Mouse (Mus musculus) midbrain, embryonic 15.5 days (tissue): ENCODE results near the gene Moxd1. TPM values are rescaled to one million over a fixed set of nuclear protein-coding genes. Genes with fewer than 3 reads are reported as not detected.

Experiments
- ATAC-seq: fragments of 200-750 bp; cut with Nextera tagmentation; replicated peaks from 2 replicates; pipeline ENCODE4 v1.8.0; 2017; ENCODE audit warnings: moderate TSS enrichment
- H3K27ac ChIP-seq: fragments of 300-500 bp; sonication (generic); 2 replicates; pipeline ENCODE4 v1.5.1; 2015; ENCODE audit warnings: mild to moderate bottlenecking, inconsistent platforms
- H3K27me3 ChIP-seq: fragments of 300-500 bp; sonication (generic); replicated peaks from 2 replicates; pipeline ENCODE4 v1.6.1; 2015; ENCODE audit warnings: inconsistent platforms
- H3K36me3 ChIP-seq: fragments of 300-500 bp; sonication (generic); replicated peaks from 2 replicates; pipeline ENCODE4 v1.6.1; 2015; ENCODE audit warnings: inconsistent platforms
- H3K4me1 ChIP-seq: fragments of 300-500 bp; sonication (generic); 2 replicates; pipeline ENCODE4 v1.6.1; 2015; ENCODE audit warnings: inconsistent platforms
- H3K4me2 ChIP-seq: fragments of 300-500 bp; sonication (generic); 2 replicates; pipeline ENCODE4 v1.6.1; 2015; ENCODE audit warnings: inconsistent platforms, mild to moderate bottlenecking, moderate library complexity
- H3K4me3 ChIP-seq: fragments of 300-500 bp; sonication (generic); 2 replicates; pipeline ENCODE4 v1.5.1; 2015; ENCODE audit warnings: mild to moderate bottlenecking, inconsistent platforms
- H3K9ac ChIP-seq: fragments of 300-500 bp; sonication (generic); 2 replicates; pipeline ENCODE4 v1.6.1; 2015; ENCODE audit warnings: mild to moderate bottlenecking, inconsistent platforms
- H3K9me3 ChIP-seq: fragments of 300-500 bp; sonication (generic); 2 replicates; pipeline ENCODE4 v1.6.1; 2016; ENCODE audit warnings: inconsistent platforms
- WGBS: fragments of 180-500 bp; shearing (Covaris S2); methylation state at CpG from one replicate; pipeline ENCODE4 v1.1.7; 2015; ENCODE audit warnings: mixed read lengths; 5-methylcytosine and 5-hydroxymethylcytosine counted together
- polyA plus RNA-seq: library from polyadenylated mRNA; unstranded; fragments of >200 nt; fragmentation: Nextera tagmentation; extraction: Ambion mirVana; gene quantifications from 2 replicates; pipeline ENCODE4 v1.2.1, GENCODE M21; 2015

The Moxd1 gene
- polyA plus RNA-seq, result 1.2 and 1.8 TPM in 2 replicates

- peak; percentile 83 for ATAC-seq
- under 1% methylated on average over 56 of the region's 56 CpGs for WGBS
Measured at GRCm38 (mm10) chr10:24223449-24224143, at the start of gene Moxd1. Moxd1 (plus strand) TSS chr10:24223517.

DNA sequence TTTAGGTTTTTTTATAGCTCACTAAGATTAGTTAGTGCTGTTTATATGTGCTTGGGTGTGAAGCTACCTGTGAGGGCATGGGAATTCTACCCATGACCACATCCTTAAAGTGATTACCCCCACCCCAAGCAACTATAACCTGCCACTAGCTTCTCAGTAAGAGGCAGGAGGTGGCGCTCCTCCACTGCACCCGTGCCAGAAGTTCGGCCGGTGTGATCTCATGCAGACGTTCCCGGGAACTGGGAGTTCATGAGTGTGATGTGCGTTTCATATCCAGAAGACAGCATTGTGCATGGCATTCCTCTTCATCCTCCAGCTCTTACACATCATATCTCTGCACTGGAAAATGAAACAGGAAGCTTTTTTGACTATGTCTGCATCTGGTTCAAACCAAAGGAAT lies 32.9 kb upstream of the Moxd1 start:
- Histone ChIP-seq H3K9ac (no peak overlapping the region), H3K27me3 (no peaks in the 10 kb centered on the region), H3K4me3 (no peak overlapping the region), H3K36me3 (peaks cover 10% of the 10 kb centered on the region; the same call in 1 of the 2 replicates), H3K4me1 (no peaks in the 10 kb centered on the region), H3K27ac (no peak overlapping the region), H3K4me2 (no peak overlapping the region), H3K9me3 (no peaks in the 10 kb centered on the region)
- 0 out of 2 replicates have a peak, but pooled peaks have one; percentile 49 for ATAC-seq
- 64% methylated on average over 7 of the region's 7 CpGs for WGBS

More at GRCm38 (mm10) chr10:24223449-24224143, at the start of gene Moxd1:
- H3K27me3 ChIP-seq, result peaks cover 21% of the 10 kb centered on the region
- peak within 1 kb of the TSS; percentile 42 for H3K9ac ChIP-seq
- peaks cover 12% of the 10 kb centered on the region for H3K4me1 ChIP-seq
- no peaks in the 10 kb centered on the region for H3K36me3 ChIP-seq
- H3K27ac ChIP-seq, result no peak within 1 kb of the TSS
- H3K4me2 ChIP-seq, result peak within 1 kb of the TSS; percentile 95
- H3K9me3 ChIP-seq, result no peaks in the 10 kb centered on the region
- H3K4me3 ChIP-seq, result peak within 1 kb of the TSS; percentile 49

DNA sequence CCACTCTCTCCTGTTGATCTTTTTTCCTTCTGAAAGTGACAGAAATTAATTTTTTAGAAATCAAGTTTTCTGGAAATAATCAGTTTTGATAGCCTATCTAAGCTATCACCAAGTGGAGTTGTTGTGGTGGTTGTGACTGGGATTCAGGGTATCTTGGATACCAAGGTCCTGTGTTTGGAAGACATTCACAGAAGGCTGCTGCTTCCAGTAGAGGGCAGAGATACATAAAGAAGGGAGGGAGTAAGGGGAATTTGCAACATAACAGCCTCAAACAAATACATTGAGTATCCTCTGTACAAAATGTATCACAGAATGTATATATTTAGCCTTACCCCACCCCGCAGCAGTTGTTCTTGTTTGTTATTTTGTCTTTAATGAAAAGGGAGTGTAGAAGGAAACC lies 31.3 kb upstream of the Moxd1 start:
- H3K9me3 ChIP-seq, result no peaks in the 10 kb centered on the region
- H3K4me3 ChIP-seq, result no peak overlapping the region
- H3K4me1 ChIP-seq, result no peaks in the 10 kb centered on the region
- H3K27me3 ChIP-seq, result no peaks in the 10 kb centered on the region
- H3K9ac ChIP-seq, result no peak overlapping the region
- H3K36me3 ChIP-seq, result 0 out of 2 replicates have a peak, but pooled peaks cover 4% of the 10 kb centered on the region
- no peak overlapping the region for H3K4me2 ChIP-seq
- no peak overlapping the region for H3K27ac ChIP-seq
- ATAC-seq, result peak; percentile 75
- 70% methylated on average over 1 of the region's 1 CpGs for WGBS

DNA sequence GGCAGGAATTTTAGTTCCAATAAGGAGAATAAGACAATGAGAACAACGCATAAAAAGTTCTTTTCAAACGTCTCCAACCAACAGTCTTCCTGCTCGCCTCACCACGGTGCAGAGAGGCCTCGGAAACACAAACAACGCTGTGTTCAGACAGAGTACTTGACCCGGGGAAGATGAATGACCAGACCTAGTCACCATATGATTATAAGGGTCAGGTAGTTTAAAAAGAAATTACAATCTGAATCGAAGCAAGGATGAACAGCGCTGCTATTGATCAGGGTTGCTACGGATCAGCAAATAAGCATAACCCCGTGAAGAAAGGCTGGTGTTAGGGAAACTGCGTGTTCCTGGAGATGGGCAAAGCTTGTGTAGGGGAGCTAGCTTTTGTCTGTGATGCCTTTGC lies 24.0 kb upstream of the Moxd1 start:
- ATAC-seq, result no peak
- H3K36me3 ChIP-seq, result no peaks in the 10 kb centered on the region
- no peak overlapping the region for H3K9ac ChIP-seq
- 36% methylated on average over 12 of the region's 12 CpGs for WGBS
- no peak overlapping the region for H3K4me3 ChIP-seq
- H3K9me3 ChIP-seq, result no peaks in the 10 kb centered on the region
- no peak overlapping the region for H3K4me2 ChIP-seq
- no peaks in the 10 kb centered on the region for H3K4me1 ChIP-seq
- H3K27ac ChIP-seq, result no peak overlapping the region
- no peaks in the 10 kb centered on the region for H3K27me3 ChIP-seq

DNA sequence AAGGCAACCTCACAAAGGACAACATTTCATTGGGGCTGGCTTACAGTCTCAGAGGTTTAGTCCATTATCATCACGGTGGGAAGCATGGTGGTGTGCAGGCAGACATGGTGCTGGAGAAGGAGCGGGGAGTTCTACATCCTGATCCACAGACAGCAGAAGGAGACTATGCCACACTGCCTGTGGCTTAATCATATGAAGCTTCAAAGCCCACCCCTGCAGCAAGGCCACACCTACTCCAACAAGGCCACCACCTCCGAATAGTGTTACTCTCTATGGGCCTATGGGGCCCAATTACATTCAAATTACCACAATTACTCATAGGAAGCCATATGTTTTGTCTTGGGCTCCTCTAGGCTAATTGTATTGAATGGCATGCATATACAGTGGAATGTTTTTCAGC lies 23.2 kb upstream of the Moxd1 start:
- 80% methylated on average over 3 of the region's 3 CpGs for WGBS
- Histone ChIP-seq H3K4me1 (no peaks in the 10 kb centered on the region), H3K36me3 (no peaks in the 10 kb centered on the region), H3K4me2 (no peak overlapping the region), H3K9ac (no peak overlapping the region), H3K27me3 (no peaks in the 10 kb centered on the region), H3K27ac (no peak overlapping the region), H3K9me3 (no peaks in the 10 kb centered on the region), H3K4me3 (no peak overlapping the region)
- ATAC-seq, result no peak

DNA sequence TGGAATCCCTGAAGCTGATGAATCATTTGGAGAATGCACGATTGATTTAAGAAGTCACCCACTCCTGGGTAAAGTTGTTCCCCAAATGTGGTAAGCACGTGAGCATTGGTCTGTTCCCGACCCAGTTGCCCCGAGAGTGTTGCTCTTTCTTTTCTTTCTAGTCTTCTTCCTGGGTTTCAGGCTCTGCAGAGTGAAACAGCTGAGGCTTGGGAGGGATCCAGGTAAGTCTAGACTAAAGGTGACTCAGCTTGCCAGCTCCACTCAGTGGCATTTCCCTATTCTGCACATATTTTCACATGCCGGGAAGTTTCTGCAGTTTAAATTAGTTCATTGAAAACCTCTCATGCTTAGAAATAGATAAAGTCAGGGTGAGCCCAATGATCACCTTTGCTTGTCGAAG lies 13.2 kb upstream of the Moxd1 start:
- Histone ChIP-seq H3K4me1 (no peaks in the 10 kb centered on the region), H3K36me3 (no peaks in the 10 kb centered on the region)

DNA sequence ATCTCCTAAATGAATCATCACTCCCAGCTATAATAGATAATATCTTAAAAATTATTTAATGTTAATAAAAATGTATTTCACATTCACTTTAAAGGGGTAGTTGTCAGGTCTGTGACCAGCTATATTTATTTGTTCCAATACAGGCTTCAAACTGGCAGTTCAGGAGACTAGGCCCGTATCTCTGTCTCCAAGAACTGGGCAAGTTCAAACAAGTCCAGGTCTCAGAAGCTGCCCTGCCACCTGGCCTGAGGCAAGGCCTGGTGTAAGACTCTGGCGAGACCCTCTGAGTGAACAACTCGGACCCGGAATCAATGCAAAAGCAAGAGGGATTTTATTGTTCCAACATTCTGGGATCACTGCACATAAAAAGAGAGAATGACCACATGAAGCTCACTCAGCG lies 10.0 kb upstream of the Moxd1 start:
- no peaks in the 10 kb centered on the region for H3K36me3 ChIP-seq
- no peaks in the 10 kb centered on the region for H3K27me3 ChIP-seq
- 65% methylated on average over 5 of the region's 5 CpGs for WGBS
- H3K27ac ChIP-seq, result no peak overlapping the region
- no peaks in the 10 kb centered on the region for H3K4me1 ChIP-seq
- no peak overlapping the region for H3K4me2 ChIP-seq
- no peaks in the 10 kb centered on the region for H3K9me3 ChIP-seq
- H3K4me3 ChIP-seq, result no peak overlapping the region
- no peak overlapping the region for H3K9ac ChIP-seq
- ATAC-seq, result no peak

More for the DNA sequence above, 13.2 kb upstream of the Moxd1 start:
- no peaks in the 10 kb centered on the region for H3K27me3 ChIP-seq
- H3K4me3 ChIP-seq, result no peak overlapping the region
- whole genome bisulfite sequencing, result 86% methylated on average over 6 of the region's 6 CpGs
- no peaks in the 10 kb centered on the region for H3K9me3 ChIP-seq
- no peak overlapping the region for H3K4me2 ChIP-seq
- no peak for ATAC-seq
- H3K9ac ChIP-seq, result no peak overlapping the region
- no peak overlapping the region for H3K27ac ChIP-seq

DNA sequence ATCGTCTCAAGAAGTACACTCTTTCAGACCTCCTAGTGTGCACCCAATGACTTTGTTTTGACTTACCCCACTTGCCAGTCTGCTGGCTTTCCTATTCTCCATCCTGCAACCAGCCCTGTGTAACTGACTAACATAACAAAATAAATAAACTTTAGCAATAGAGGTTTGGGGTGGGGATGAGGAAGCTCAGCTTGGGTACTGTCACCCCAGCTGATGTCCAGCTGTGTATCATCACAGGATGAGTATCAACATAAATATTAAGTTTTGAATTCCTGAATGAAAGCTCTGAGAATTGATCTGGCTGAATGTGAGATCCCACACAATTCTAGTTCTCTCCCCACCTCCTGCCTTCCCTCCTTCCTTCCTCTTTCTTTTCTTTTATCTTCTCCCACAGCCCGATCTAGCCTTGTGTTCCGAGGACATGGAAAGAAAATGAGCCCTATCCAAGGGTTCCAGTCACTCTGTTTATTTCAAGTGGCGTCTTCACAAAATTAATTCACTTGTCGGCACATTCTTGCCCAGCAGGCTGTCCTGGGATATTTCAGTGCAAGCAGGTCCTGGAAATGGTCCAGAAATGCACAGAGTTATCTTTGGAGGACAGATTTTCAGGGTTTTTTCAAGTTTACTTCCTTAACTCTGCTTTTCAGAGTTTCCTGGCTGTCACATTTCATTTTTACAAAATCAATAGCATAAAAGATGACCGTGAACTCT lies 5.6 kb upstream of the Moxd1 start:
- Histone ChIP-seq H3K4me3 (no peak overlapping the region), H3K4me1 (no peaks in the 10 kb centered on the region; the same call in 1 of the 2 replicates), H3K9me3 (no peaks in the 10 kb centered on the region), H3K27me3 (peaks cover 6% of the 10 kb centered on the region), H3K36me3 (no peaks in the 10 kb centered on the region), H3K4me2 (no peak overlapping the region), H3K27ac (no peak overlapping the region), H3K9ac (no peak overlapping the region)
- ATAC-seq, result no peak
- 61% methylated on average over 6 of the region's 6 CpGs for WGBS

DNA sequence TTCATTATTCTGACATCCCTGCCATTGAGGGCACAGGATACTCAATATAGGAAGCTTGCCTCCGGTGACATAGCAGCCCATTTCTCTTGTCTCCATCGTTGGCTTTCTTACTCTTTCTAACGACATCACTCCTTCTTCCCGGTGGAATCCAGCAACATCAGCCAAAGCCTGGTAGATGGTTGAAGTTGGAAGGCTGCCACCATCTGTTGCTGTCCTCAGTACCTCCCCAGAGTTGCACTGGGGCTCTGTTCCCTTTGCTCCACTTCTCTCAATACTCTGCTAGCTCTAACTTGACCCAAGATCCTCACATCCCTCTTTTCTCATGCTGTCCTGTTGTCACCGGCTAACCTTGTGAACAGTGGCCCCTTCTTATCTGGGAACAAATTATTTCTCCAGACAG lies 2.4 kb upstream of the Moxd1 start:
- peaks cover 21% of the 10 kb centered on the region for H3K27me3 ChIP-seq
- no peaks in the 10 kb centered on the region for H3K9me3 ChIP-seq
- H3K4me3 ChIP-seq, result no peak overlapping the region
- H3K27ac ChIP-seq, result no peak overlapping the region
- 87% methylated on average over 5 of the region's 5 CpGs for WGBS
- H3K4me1 ChIP-seq, result peaks cover 12% of the 10 kb centered on the region
- no peak overlapping the region for H3K4me2 ChIP-seq
- no peak for ATAC-seq
- no peaks in the 10 kb centered on the region for H3K36me3 ChIP-seq
- H3K9ac ChIP-seq, result no peak overlapping the region

- Histone ChIP-seq H3K4me3 (peak overlapping the region; percentile 49), H3K36me3 (no peaks in the 10 kb centered on the region), H3K9ac (no peak overlapping the region), H3K9me3 (no peaks in the 10 kb centered on the region), H3K27me3 (peaks cover 21% of the 10 kb centered on the region), H3K27ac (no peak overlapping the region), H3K4me2 (peak overlapping the region; percentile 95), H3K4me1 (peaks cover 12% of the 10 kb centered on the region)
- 14% methylated on average over 6 of the region's 6 CpGs for WGBS
- no peak for ATAC-seq
Measured at GRCm38 (mm10) chr10:24222911-24223310, 406 bp upstream of the Moxd1 start.

DNA sequence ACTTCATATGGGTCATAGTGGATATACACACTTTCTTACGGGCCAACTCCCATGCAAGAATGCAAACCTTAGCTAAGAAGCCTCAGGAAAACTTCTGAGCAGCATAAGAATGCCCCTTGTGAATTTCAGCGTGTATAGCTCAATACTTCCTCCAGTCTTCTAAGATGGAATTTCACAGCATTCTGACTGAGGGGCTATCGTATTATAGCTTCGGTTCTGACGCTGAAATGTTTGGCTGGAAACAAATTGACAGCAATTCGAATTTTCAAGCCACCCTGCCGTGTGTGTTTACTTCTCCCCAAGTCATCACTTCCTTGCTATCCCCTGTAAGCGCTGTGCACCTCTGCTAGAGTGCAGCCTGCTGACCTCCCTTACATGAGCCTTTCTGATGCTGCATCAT lies 1.3 kb downstream of the Moxd1 start:
- H3K27ac ChIP-seq, result no peak overlapping the region
- no peak overlapping the region for H3K9ac ChIP-seq
- peaks cover 12% of the 10 kb centered on the region for H3K4me1 ChIP-seq
- H3K4me3 ChIP-seq, result no peak overlapping the region
- no peak overlapping the region for H3K4me2 ChIP-seq
- 31% methylated on average over 8 of the region's 8 CpGs for WGBS
- H3K27me3 ChIP-seq, result peaks cover 21% of the 10 kb centered on the region
- no peaks in the 10 kb centered on the region for H3K36me3 ChIP-seq
- no peaks in the 10 kb centered on the region for H3K9me3 ChIP-seq
- ATAC-seq, result no peak

- no peaks in the 10 kb centered on the region for H3K36me3 ChIP-seq
- peaks cover 3% of the 10 kb centered on the region for H3K4me1 ChIP-seq
- H3K27ac ChIP-seq, result no peak overlapping the region
- H3K4me3 ChIP-seq, result no peak overlapping the region
- H3K27me3 ChIP-seq, result peaks cover 6% of the 10 kb centered on the region
- no peaks in the 10 kb centered on the region for H3K9me3 ChIP-seq
- 40% methylated on average over 12 of the region's 12 CpGs for whole genome bisulfite sequencing
- no peak for ATAC-seq
- no peak overlapping the region for H3K9ac ChIP-seq
- H3K4me2 ChIP-seq, result no peak overlapping the region
Measured at GRCm38 (mm10) chr10:24228318-24229183, 5.2 kb downstream of the Moxd1 start.
